Mouse (Mus musculus) forebrain, embryonic 13.5 days (tissue): Measurements from ENCODE around the gene Rnf11. TPM values are rescaled to one million over a fixed set of nuclear protein-coding genes. Genes with fewer than 3 reads are reported as not detected.

Experiments
- ATAC-seq: fragments of 200-750 bp; cut with Nextera tagmentation; 2 replicates; pipeline ENCODE4 v1.8.0; 2017
- H3K27ac ChIP-seq: fragments of 300-500 bp; sonication (generic); 2 replicates; pipeline ENCODE4 v1.5.1; 2015; ENCODE audit warnings: inconsistent platforms, mild to moderate bottlenecking, moderate library complexity
- H3K27me3 ChIP-seq: fragments of 300-500 bp; sonication (generic); 2 replicates; pipeline ENCODE4 v1.6.1; 2015; ENCODE audit warnings: mild to moderate bottlenecking, inconsistent platforms
- H3K36me3 ChIP-seq: fragments of 300-500 bp; sonication (generic); 2 replicates; pipeline ENCODE4 v1.6.1; 2015; ENCODE audit warnings: mild to moderate bottlenecking, inconsistent platforms; ENCODE audit not compliant: poor library complexity, severe bottlenecking
- H3K4me1 ChIP-seq: fragments of 300-500 bp; sonication (generic); 2 replicates; pipeline ENCODE4 v1.6.1; 2015; ENCODE audit warnings: inconsistent platforms
- H3K4me2 ChIP-seq: fragments of 300-500 bp; sonication (generic); 2 replicates; pipeline ENCODE4 v1.6.1; 2015; ENCODE audit warnings: inconsistent platforms, mild to moderate bottlenecking, moderate library complexity
- H3K4me3 ChIP-seq: fragments of 300-500 bp; sonication (generic); 2 replicates; pipeline ENCODE4 v1.5.1; 2015; ENCODE audit warnings: mild to moderate bottlenecking, inconsistent platforms
- H3K9ac ChIP-seq: fragments of 300-500 bp; sonication (generic); 2 replicates; pipeline ENCODE4 v1.6.1; 2015; ENCODE audit warnings: mild to moderate bottlenecking, inconsistent platforms
- H3K9me3 ChIP-seq: fragments of 300-500 bp; sonication (generic); replicated peaks from 2 replicates; pipeline ENCODE4 v1.6.1; 2016; ENCODE audit warnings: inconsistent platforms
- WGBS: fragments of 180-500 bp; shearing (Covaris S2); methylation state at CpG from one replicate; pipeline ENCODE4 v1.1.7; 2015; 5-methylcytosine and 5-hydroxymethylcytosine counted together
- polyA plus RNA-seq: library from polyadenylated mRNA; unstranded; fragments of >200 nt; fragmentation: Nextera tagmentation; extraction: Ambion mirVana; gene quantifications from 2 replicates; pipeline ENCODE4 v1.2.1, GENCODE M21; 2015

Rnf11 gene
- polyA plus RNA-seq, 1 experiment from 2014 or later = 46.5 TPM

- no peak for ATAC-seq
- H3K9me3 ChIP-seq = no peaks in the 10 kb centered on the region
These were observed 41.9 kb downstream of the Rnf11 start for GRCm38 (mm10) chr4:109442649-109443048.

GRCm38 (mm10) chr4:109442126-109442525 is 42.4 kb downstream of the Rnf11 start:
- no peak for ATAC-seq
- H3K4me3 ChIP-seq = no peak overlapping the region
- H3K9me3 ChIP-seq = no peaks in the 10 kb centered on the region
- H3K27ac ChIP-seq = no peak overlapping the region
- no peaks in the 10 kb centered on the region for H3K36me3 ChIP-seq
- H3K4me2 ChIP-seq = no peak overlapping the region
- H3K4me1 ChIP-seq = peaks cover 10% of the 10 kb centered on the region
- WGBS = 90% methylated on average over 7 of the region's 7 CpGs
- no peaks in the 10 kb centered on the region for H3K27me3 ChIP-seq
- no peak overlapping the region for H3K9ac ChIP-seq

More at GRCm38 (mm10) chr4:109442649-109443048, 41.9 kb downstream of the Rnf11 start:
- H3K4me3 ChIP-seq = no peak overlapping the region
- 89% methylated on average over 4 of the region's 4 CpGs for WGBS
- no peaks in the 10 kb centered on the region for H3K36me3 ChIP-seq
- H3K9ac ChIP-seq = no peak overlapping the region
- H3K4me1 ChIP-seq = peaks cover 10% of the 10 kb centered on the region
- H3K27ac ChIP-seq = no peak overlapping the region
- no peak overlapping the region for H3K4me2 ChIP-seq
- no peaks in the 10 kb centered on the region for H3K27me3 ChIP-seq

- Histone ChIP-seq H3K4me1 (peaks cover 10% of the 10 kb centered on the region), H3K4me2 (no peak overlapping the region), H3K27me3 (no peaks in the 10 kb centered on the region), H3K36me3 (no peaks in the 10 kb centered on the region), H3K9me3 (no peaks in the 10 kb centered on the region), H3K9ac (no peak overlapping the region), H3K4me3 (no peak overlapping the region), H3K27ac (no peak overlapping the region)
- 81% methylated on average over 3 of the region's 3 CpGs for WGBS
- ATAC-seq = no peak
These were observed 43.5 kb downstream of the Rnf11 start for GRCm38 (mm10) chr4:109441000-109441399.

- 95% methylated on average over 5 of the region's 5 CpGs for WGBS
These were observed 44.1 kb downstream of the Rnf11 start for GRCm38 (mm10) chr4:109440381-109440780.

GRCm38 (mm10) chr4:109439825-109440248 is 44.7 kb downstream of the Rnf11 start:
- WGBS = 83% methylated on average over 3 of the region's 3 CpGs
- no peak overlapping the region for H3K4me2 ChIP-seq
- no peaks in the 10 kb centered on the region for H3K36me3 ChIP-seq
- H3K4me1 ChIP-seq = peaks cover 1% of the 10 kb centered on the region
- H3K9me3 ChIP-seq = no peaks in the 10 kb centered on the region
- H3K9ac ChIP-seq = no peak overlapping the region
- ATAC-seq = no peak
- H3K4me3 ChIP-seq = no peak overlapping the region
- H3K27me3 ChIP-seq = no peaks in the 10 kb centered on the region
- H3K27ac ChIP-seq = no peak overlapping the region

More at GRCm38 (mm10) chr4:109440381-109440780, 44.1 kb downstream of the Rnf11 start:
- peaks cover 7% of the 10 kb centered on the region for H3K4me1 ChIP-seq
- no peak for ATAC-seq
- no peak overlapping the region for H3K27ac ChIP-seq
- no peak overlapping the region for H3K9ac ChIP-seq
- H3K27me3 ChIP-seq = no peaks in the 10 kb centered on the region
- no peaks in the 10 kb centered on the region for H3K36me3 ChIP-seq
- H3K4me2 ChIP-seq = no peak overlapping the region
- no peaks in the 10 kb centered on the region for H3K9me3 ChIP-seq
- no peak overlapping the region for H3K4me3 ChIP-seq

- H3K9me3 ChIP-seq = no peaks in the 10 kb centered on the region
- no peak overlapping the region for H3K27ac ChIP-seq
- 78% methylated on average over 8 of the region's 8 CpGs for WGBS
- no peak overlapping the region for H3K4me2 ChIP-seq
- H3K4me3 ChIP-seq = no peak overlapping the region
- no peak overlapping the region for H3K9ac ChIP-seq
- H3K36me3 ChIP-seq = no peaks in the 10 kb centered on the region
- ATAC-seq = no peak
- H3K4me1 ChIP-seq = no peaks in the 10 kb centered on the region
- H3K27me3 ChIP-seq = no peaks in the 10 kb centered on the region
These were observed 45.4 kb downstream of the Rnf11 start for GRCm38 (mm10) chr4:109439101-109439500.

GRCm38 (mm10) chr4:109437913-109438878 is 46.3 kb downstream of the Rnf11 start:
- Histone ChIP-seq H3K9ac (no peak overlapping the region), H3K4me3 (no peak overlapping the region), H3K36me3 (no peaks in the 10 kb centered on the region), H3K4me1 (no peaks in the 10 kb centered on the region), H3K27ac (no peak overlapping the region), H3K9me3 (no peaks in the 10 kb centered on the region), H3K27me3 (no peaks in the 10 kb centered on the region), H3K4me2 (no peak overlapping the region)
- WGBS = 55% methylated on average over 9 of the region's 9 CpGs
- ATAC-seq = peak; percentile 75

GRCm38 (mm10) chr4:109434256-109434655 is 50.3 kb downstream of the Rnf11 start:
- Histone ChIP-seq H3K27me3 (no peaks in the 10 kb centered on the region), H3K27ac (no peak overlapping the region), H3K4me1 (peaks cover 9% of the 10 kb centered on the region; the same call in 1 of the 2 replicates), H3K36me3 (no peaks in the 10 kb centered on the region), H3K9me3 (no peaks in the 10 kb centered on the region), H3K4me2 (no peak overlapping the region), H3K4me3 (no peak overlapping the region), H3K9ac (no peak overlapping the region)
- no peak for ATAC-seq
- 86% methylated on average over 1 of the region's 1 CpGs for WGBS

- no peak overlapping the region for H3K9ac ChIP-seq
- H3K4me3 ChIP-seq = no peak overlapping the region
- no peak overlapping the region for H3K27ac ChIP-seq
- no peaks in the 10 kb centered on the region for H3K36me3 ChIP-seq
- peaks cover 9% of the 10 kb centered on the region; the same call in 1 of the 2 replicates for H3K4me1 ChIP-seq
- H3K27me3 ChIP-seq = no peaks in the 10 kb centered on the region
- 75% methylated on average over 6 of the region's 6 CpGs for WGBS
- H3K9me3 ChIP-seq = no peaks in the 10 kb centered on the region
- no peak for ATAC-seq
- no peak overlapping the region for H3K4me2 ChIP-seq
These were observed 50.9 kb downstream of the Rnf11 start for GRCm38 (mm10) chr4:109433641-109434040.

- no peak overlapping the region for H3K27ac ChIP-seq
- peaks cover 9% of the 10 kb centered on the region; the same call in 1 of the 2 replicates for H3K4me1 ChIP-seq
- H3K9ac ChIP-seq = no peak overlapping the region
- H3K4me3 ChIP-seq = no peak overlapping the region
- no peaks in the 10 kb centered on the region for H3K9me3 ChIP-seq
- no peak overlapping the region for H3K4me2 ChIP-seq
- H3K36me3 ChIP-seq = no peaks in the 10 kb centered on the region
- no peaks in the 10 kb centered on the region for H3K27me3 ChIP-seq
- ATAC-seq = no peak
- 79% methylated on average over 16 of the region's 16 CpGs for WGBS
These were observed 51.7 kb downstream of the Rnf11 start for GRCm38 (mm10) chr4:109432668-109433375.

- H3K27ac ChIP-seq = no peak overlapping the region
- 60% methylated on average over 13 of the region's 13 CpGs for WGBS
- no peaks in the 10 kb centered on the region for H3K36me3 ChIP-seq
- H3K9me3 ChIP-seq = no peaks in the 10 kb centered on the region
- peaks cover 9% of the 10 kb centered on the region; the same call in 1 of the 2 replicates for H3K4me1 ChIP-seq
- ATAC-seq = peak; percentile 52; the same call in 1 of the 2 replicates
- no peak overlapping the region for H3K9ac ChIP-seq
- no peak overlapping the region for H3K4me3 ChIP-seq
- no peak overlapping the region for H3K4me2 ChIP-seq
- H3K27me3 ChIP-seq = no peaks in the 10 kb centered on the region
These were observed 53.7 kb downstream of the Rnf11 start for GRCm38 (mm10) chr4:109430854-109431253.

- Histone ChIP-seq H3K36me3 (no peaks in the 10 kb centered on the region), H3K4me2 (no peak overlapping the region), H3K4me1 (peaks cover 9% of the 10 kb centered on the region; the same call in 1 of the 2 replicates), H3K9ac (no peak overlapping the region), H3K9me3 (no peaks in the 10 kb centered on the region), H3K27me3 (no peaks in the 10 kb centered on the region), H3K27ac (no peak overlapping the region), H3K4me3 (no peak overlapping the region)
- no peak for ATAC-seq
- 96% methylated on average over 7 of the region's 7 CpGs for WGBS
These were observed 54.3 kb downstream of the Rnf11 start for GRCm38 (mm10) chr4:109430250-109430649.
